Mouse (Mus musculus) lung, adult 2 months (tissue): ENCODE results near the gene Pdzrn3. TPM values are rescaled to one million over a fixed set of nuclear protein-coding genes. Genes with fewer than 3 reads are reported as not detected.

Source experiments
- DNase-seq: peaks from one replicate; pipeline ENCODE4 v3.0.0; 2022
- H3K4me1 ChIP-seq: fragments of 200-500 bp; 2 replicates; pipeline ENCODE4 v1.6.1; 2011; ENCODE audit warnings: low read length; ENCODE audit not compliant: control insufficient read depth, insufficient read depth
- H3K4me3 ChIP-seq: fragments of 200-500 bp; replicated peaks from 2 replicates; pipeline ENCODE3; 2011; ENCODE audit warnings: low read depth, mild to moderate bottlenecking, control low read depth, low read length; ENCODE audit errors: extremely low read depth
- CTCF ChIP-seq: fragments of 200-500 bp; IDR thresholded peaks from 2 replicates; pipeline ENCODE4 v1.5.1; 2011; ENCODE audit warnings: mild to moderate bottlenecking, low read length, control low read depth; ENCODE audit not compliant: insufficient read depth
- POLR2A ChIP-seq: fragments of 200-500 bp; IDR thresholded peaks from 2 replicates; pipeline ENCODE4 v1.6.1; 2011; ENCODE audit warnings: low read depth, mild to moderate bottlenecking, control low read depth, low read length, borderline replicate concordance; ENCODE audit errors: extremely low read depth
- WGBS: fragments of 180-500 bp; shearing (Covaris S2); methylation state at CpG from one replicate; pipeline ENCODE4 v1.1.7; 2018; 5-methylcytosine and 5-hydroxymethylcytosine counted together
- polyA plus RNA-seq: library from polyadenylated mRNA; depleted of rRNA; stranded (reverse); fragments of >200 nt; gene quantifications from 2 replicates; pipeline ENCODE4 v1.2.3, GENCODE M21; 2012

The Pdzrn3 gene
- polyA plus RNA-seq, 1 experiment, result 23.2 TPM

GRCm38 (mm10) chr6:101354230-101354881 lies 23.3 kb downstream of the Pdzrn3 start:
- 63% methylated on average over 8 of the region's 8 CpGs for WGBS
- no peaks in the 10 kb centered on the region; the same call in 1 of the 2 replicates for H3K4me1 ChIP-seq
- no peak for TF ChIP-seq POLR2A
- no peak for TF ChIP-seq CTCF

DNA sequence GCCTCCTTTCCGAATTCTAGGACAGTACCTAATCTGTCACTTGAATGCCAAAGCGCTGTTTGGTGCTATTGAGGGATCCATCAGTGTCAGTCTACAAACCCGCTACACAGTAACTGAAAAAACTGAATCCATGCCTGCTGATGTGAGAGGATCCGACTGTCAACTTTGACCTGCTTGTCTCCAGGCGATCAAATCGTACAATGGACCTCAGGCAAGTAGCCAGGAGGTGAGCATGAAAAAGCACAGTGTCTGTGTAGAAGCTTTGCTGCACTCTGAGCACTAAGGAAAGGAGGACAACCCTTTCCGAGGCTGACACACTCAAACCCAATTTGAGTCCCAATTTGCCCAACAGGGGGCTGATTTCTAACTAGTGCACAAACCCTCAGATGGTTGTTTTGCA lies 24.0 kb downstream of the Pdzrn3 start:
- H3K4me1 ChIP-seq, result no peaks in the 10 kb centered on the region; the same call in 1 of the 2 replicates
- TF ChIP-seq POLR2A (no peak), CTCF (no peak)
- no peak overlapping the region for H3K4me3 ChIP-seq
- WGBS, result 79% methylated on average over 7 of the region's 7 CpGs
- no peak for DNase-seq

More at GRCm38 (mm10) chr6:101354230-101354881, 23.3 kb downstream of the Pdzrn3 start:
- DNase-seq, result no peak
- no peak overlapping the region for H3K4me3 ChIP-seq

GRCm38 (mm10) chr6:101352626-101353025 lies 25.1 kb downstream of the Pdzrn3 start:
- TF ChIP-seq CTCF, result no peak
- TF ChIP-seq POLR2A, result no peak
- no peak for DNase-seq
- Histone ChIP-seq H3K4me1 (no peaks in the 10 kb centered on the region; the same call in 1 of the 2 replicates), H3K4me3 (no peak overlapping the region)
- 63% methylated on average over 10 of the region's 10 CpGs for WGBS

DNA sequence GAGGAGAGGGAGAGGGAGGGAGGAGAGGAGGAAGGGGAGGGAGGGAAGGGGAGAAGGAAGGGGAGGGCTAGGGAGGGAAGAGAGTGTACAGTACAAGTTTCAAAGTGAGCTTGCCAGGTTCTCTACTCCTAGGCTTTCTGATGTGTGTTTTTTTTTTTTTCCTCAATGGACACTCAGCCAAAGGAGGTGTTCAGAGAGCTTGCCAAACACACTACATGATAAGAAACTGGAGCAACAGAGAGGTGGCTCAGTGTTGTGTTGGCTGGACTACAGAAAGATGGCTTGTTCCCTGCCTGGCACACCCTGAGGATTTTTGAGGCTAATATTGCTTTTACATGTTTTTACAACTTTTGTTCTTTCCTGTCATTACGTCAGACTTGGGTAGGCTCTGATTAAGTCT lies 26.6 kb downstream of the Pdzrn3 start:
- Histone ChIP-seq H3K4me1 (no peaks in the 10 kb centered on the region; the same call in 1 of the 2 replicates), H3K4me3 (no peak overlapping the region)
- no peak for DNase-seq
- 49% methylated on average over 1 of the region's 1 CpGs for WGBS
- no peak for TF ChIP-seq CTCF
- TF ChIP-seq POLR2A, result no peak

GRCm38 (mm10) chr6:101350414-101350973 lies 27.2 kb downstream of the Pdzrn3 start:
- Histone ChIP-seq H3K4me3 (no peak overlapping the region), H3K4me1 (no peaks in the 10 kb centered on the region; the same call in 1 of the 2 replicates)
- WGBS, result 16% methylated on average over 7 of the region's 7 CpGs
- DNase-seq, result no peak
- TF ChIP-seq POLR2A (no peak), CTCF (no peak)

DNA sequence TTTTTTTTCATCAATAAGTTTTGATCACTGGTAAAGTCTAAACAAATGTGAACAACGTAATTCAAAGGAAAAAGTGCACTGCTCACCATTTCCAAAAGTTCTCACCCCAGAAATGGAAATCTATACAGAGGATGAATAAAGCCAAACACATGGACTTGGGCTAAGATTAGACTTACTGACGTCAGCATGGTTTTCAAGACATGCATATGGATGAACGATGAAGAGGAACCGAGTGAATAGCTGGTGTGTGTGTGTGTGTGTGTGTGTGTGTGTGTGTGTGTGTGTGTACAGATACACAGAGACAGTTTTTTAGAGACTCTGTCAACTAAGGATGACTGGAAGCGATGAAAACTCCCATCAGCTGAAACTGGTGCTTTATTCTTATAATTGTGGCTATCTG lies 29.2 kb downstream of the Pdzrn3 start:
- Histone ChIP-seq H3K4me3 (no peak overlapping the region), H3K4me1 (no peaks in the 10 kb centered on the region; the same call in 1 of the 2 replicates)
- DNase-seq, result no peak
- TF ChIP-seq CTCF (no peak), POLR2A (no peak)
- WGBS, result 80% methylated on average over 5 of the region's 5 CpGs

- H3K4me1 ChIP-seq, result no peaks in the 10 kb centered on the region
- no peak overlapping the region for H3K4me3 ChIP-seq
- 94% methylated on average over 7 of the region's 7 CpGs for WGBS
- DNase-seq, result no peak
- TF ChIP-seq POLR2A (no peak), CTCF (no peak)
Measured at GRCm38 (mm10) chr6:101340051-101340450, 37.6 kb downstream of the Pdzrn3 start.

- H3K4me3 ChIP-seq, result no peak overlapping the region
- DNase-seq, result no peak
- TF ChIP-seq CTCF (no peak), POLR2A (no peak)
- WGBS, result 72% methylated on average over 10 of the region's 10 CpGs
- H3K4me1 ChIP-seq, result no peaks in the 10 kb centered on the region; the same call in 1 of the 2 replicates
Measured at GRCm38 (mm10) chr6:101337842-101338528, 39.7 kb downstream of the Pdzrn3 start.

- Histone ChIP-seq H3K4me1 (no peaks in the 10 kb centered on the region; the same call in 1 of the 2 replicates), H3K4me3 (no peak overlapping the region)
- 87% methylated on average over 10 of the region's 10 CpGs for WGBS
- TF ChIP-seq POLR2A (no peak), CTCF (no peak)
- no peak for DNase-seq
Measured at GRCm38 (mm10) chr6:101336660-101337059, 41.0 kb downstream of the Pdzrn3 start.
